ENCODE assay signal across 8 mouse cellular contexts in genomic region chr6:126740211-126741142, GRCm38 (mm10). TPM values are rescaled to one million over a fixed set of nuclear protein-coding genes. Genes with fewer than 3 reads are reported as not detected.
A peak's percentile ranks its signal among the peaks of the same experiment; 100 is the strongest.
DNase-seq lines count a peak whose midpoint lies in the region; ATAC-seq lines count a peak whose summit lies in the region.

Kcna6 (minus strand) TSS chr6:126740674.

- WGBS in heart, embryonic 15.5 days: 4% methylated on average over 36 of the region's 36 CpGs
- 5% methylated on average over 36 of the region's 36 CpGs for WGBS in heart, embryonic 16.5 days
- 4% methylated on average over 36 of the region's 36 CpGs for WGBS in neural tube, embryonic 12.5 days

- H3K27me3 ChIP-seq in heart, embryonic 15.5 days: peaks cover 71% of the 10 kb centered on the region
- peaks cover 55% of the 10 kb centered on the region for H3K27me3 ChIP-seq in heart, embryonic 16.5 days (ENCODE audit: control insufficient read depth, insufficient read depth, low read length)
- H3K27me3 ChIP-seq in neural tube, embryonic 12.5 days (replicated peaks): peaks cover 32% of the 10 kb centered on the region

- H3K36me3 ChIP-seq in heart, embryonic 15.5 days: no peaks in the 10 kb centered on the region
- H3K36me3 ChIP-seq in heart, embryonic 16.5 days (ENCODE audit: control insufficient read depth, insufficient read depth): no peaks in the 10 kb centered on the region
- H3K36me3 ChIP-seq in neural tube, embryonic 12.5 days: no peaks in the 10 kb centered on the region

- H3K4me2 ChIP-seq in heart, embryonic 15.5 days: peak within 1 kb of the TSS; percentile 82
- H3K4me2 ChIP-seq in heart, embryonic 16.5 days (ENCODE audit: low read depth, low read length): peak within 1 kb of the TSS; percentile 67
- H3K4me2 ChIP-seq in neural tube, embryonic 12.5 days (replicated peaks): peak within 1 kb of the TSS; percentile 86

- intact Hi-C loops in left cerebral cortex, postnatal 14 days (cut with DNase I): no loop called here

- DNase-seq in heart, adult 11 months: no peak
- peak; percentile 35 to 52 for DNase-seq in left cerebral cortex, postnatal 14 days (ENCODE audit: low spot score in 2 of 2)
- no peak for DNase-seq in urinary bladder, adult 18-20 months (ENCODE audit: low spot score in 2 of 2)

- H3K4me3 ChIP-seq in heart, embryonic 15.5 days: peak within 1 kb of the TSS; percentile 51
- H3K4me3 ChIP-seq in brown adipose tissue, adult 24 weeks (ENCODE audit: insufficient read depth, low read depth, low read length): peak within 1 kb of the TSS; percentile 12; the same call in 1 of the 2 replicates
- peak within 1 kb of the TSS; percentile 55 for H3K4me3 ChIP-seq in heart, embryonic 16.5 days (ENCODE audit: low read length)
- H3K4me3 ChIP-seq in neural tube, embryonic 12.5 days: peak within 1 kb of the TSS; percentile 52

- H3K4me1 ChIP-seq in heart, embryonic 15.5 days (replicated peaks): peaks cover 16% of the 10 kb centered on the region
- no peaks in the 10 kb centered on the region for H3K4me1 ChIP-seq in brown adipose tissue, adult 24 weeks (ENCODE audit: control insufficient read depth, insufficient read depth, insufficient read length, low read length)
- peaks cover 8% of the 10 kb centered on the region; the same call in 1 of the 2 replicates for H3K4me1 ChIP-seq in heart, embryonic 16.5 days (ENCODE audit: control insufficient read depth, insufficient read depth, low read length)
- peaks cover 10% of the 10 kb centered on the region; the same call in 1 of the 2 replicates for H3K4me1 ChIP-seq in neural tube, embryonic 12.5 days

- ATAC-seq in heart, embryonic 15.5 days (replicated peaks; ENCODE audit: insufficient number of reproducible peaks, insufficient read depth, low FRiP score, low read depth): peak; percentile 76
- ATAC-seq in heart, embryonic 16.5 days (replicated peaks; ENCODE audit: extremely low read depth, insufficient read depth, low FRiP score): peak; percentile 55; the same call in 1 of the 2 replicates
- peak; percentile 89 for ATAC-seq in neural tube, embryonic 12.5 days (ENCODE audit: low FRiP score, low read depth)
- ATAC-seq in erythroblast, adult 5-6 weeks (replicated peaks; ENCODE audit: low FRiP score, poor library complexity, severe bottlenecking): no peak

- peak within 1 kb of the TSS; percentile 41 for H3K9ac ChIP-seq in heart, embryonic 15.5 days
- peak within 1 kb of the TSS; percentile 62 for H3K9ac ChIP-seq in heart, embryonic 16.5 days (ENCODE audit: low read length)
- peak within 1 kb of the TSS; percentile 48 for H3K9ac ChIP-seq in neural tube, embryonic 12.5 days

- H3K27ac ChIP-seq in heart, embryonic 15.5 days: no peak within 1 kb of the TSS
- H3K27ac ChIP-seq in brown adipose tissue, adult 24 weeks (replicated peaks; ENCODE audit: low read depth, low read length): no peak within 1 kb of the TSS
- H3K27ac ChIP-seq in heart, embryonic 16.5 days (ENCODE audit: low read length): no peak within 1 kb of the TSS
- H3K27ac ChIP-seq in neural tube, embryonic 12.5 days: no peak within 1 kb of the TSS; the same call in 1 of the 2 replicates

- H3K9me3 ChIP-seq in heart, embryonic 15.5 days (replicated peaks): no peaks in the 10 kb centered on the region
- peaks cover 4% of the 10 kb centered on the region for H3K9me3 ChIP-seq in heart, embryonic 16.5 days (replicated peaks; ENCODE audit: control insufficient read depth, low read length)
- H3K9me3 ChIP-seq in neural tube, embryonic 12.5 days: no peaks in the 10 kb centered on the region

RNA-seq across cellular contexts. Expression of gene Kcna6, which starts in this region (rescaled TPM):
- polyA plus RNA-seq in heart, embryonic 15.5 days (2015; fragmentation: Nextera tagmentation; extraction: Ambion mirVana): 1.5 and 2.2 TPM in 2 replicates
- 0.63 and 0.87 TPM in 2 replicates for polyA plus RNA-seq in brown adipose tissue, adult 24 weeks (2012; ENCODE audit: insufficient read depth, insufficient read length, missing spikeins)
- polyA plus RNA-seq in heart, embryonic 16.5 days (2015; fragmentation: Nextera tagmentation; extraction: Ambion mirVana): 0.98 and 1.3 TPM in 2 replicates
- 10 to 100 TPM; 76.4 to 78.5 TPM for total RNA-seq in left cerebral cortex, postnatal 14 days (2021)
- 12.0 and 16.9 TPM in 2 replicates for polyA plus RNA-seq in neural tube, embryonic 12.5 days (2016; fragmentation: Nextera tagmentation; extraction: Ambion mirVana)
- not detected in 2 replicates for total RNA-seq in erythroblast, adult 5-6 weeks (2015; ENCODE audit: low replicate concordance)
- total RNA-seq in erythroblast, adult 5-6 weeks (2017; ENCODE audit: low replicate concordance): not detected in 2 replicates

Comparison
In these comparisons a context has a peak if more than half of its experiments do, and no peak if none do; other contexts are left out.
1. RNA of gene Kcna6 (total RNA-seq): 76.4 to 78.5 TPM in left cerebral cortex, postnatal 14 days; not detected in erythroblast, adult 5-6 weeks; every median in the first group is over 10 times any median in the second.
2. DNase-seq: peak in left cerebral cortex, postnatal 14 days (2 of 2); none in heart, adult 11 months (single experiment) and urinary bladder, adult 18-20 months (0 of 2).
3. Peak in every context shown above with its lines, with median percentiles within 50 percentile points of each other: H3K4me2 ChIP-seq, H3K4me3 ChIP-seq and H3K9ac ChIP-seq.